Mouse (Mus musculus) ES-E14 (cell line): Measurements from ENCODE around the gene Amh. TPM values are rescaled to one million over a fixed set of nuclear protein-coding genes. Genes with fewer than 3 reads are reported as not detected.

ENCODE experiments used
- DNase-seq: peaks from one replicate; pipeline ENCODE4 v3.0.0-alpha.2; 2013; ENCODE audit warnings: low read depth, low spot score
- H3K27ac ChIP-seq: 2 replicates; pipeline ENCODE4 v1.5.1; 2012; ENCODE audit warnings: low read depth, mild to moderate bottlenecking, low read length, moderate library complexity, mixed read lengths; ENCODE audit not compliant: poor library complexity, insufficient read depth, severe bottlenecking
- H3K36me3 ChIP-seq: 2 replicates; pipeline ENCODE4 v1.6.1; 2012; ENCODE audit warnings: mild to moderate bottlenecking, low read length, moderate library complexity, mixed read lengths; ENCODE audit not compliant: control insufficient read depth, poor library complexity, insufficient read depth, severe bottlenecking
- H3K4me1 ChIP-seq, 2 experiments: fragments of 150-350 bp in 1 of 2; sonication (generic) in 1 of 2; 2 replicates each; pipeline ENCODE4 v1.6.1; 2012; ENCODE audit warnings: low read length in 2 of 2, mild to moderate bottlenecking in 1 of 2, mixed read lengths in 1 of 2; ENCODE audit not compliant: control insufficient read depth in 2 of 2, insufficient read depth in 2 of 2, poor library complexity in 1 of 2
- H3K4me3 ChIP-seq, 2 experiments: fragments of 150-350 bp in 1 of 2; sonication (generic) in 1 of 2; 2 replicates each; pipeline ENCODE4 v1.5.1; 2012; ENCODE audit warnings: low read length in 2 of 2, low read depth in 1 of 2, mild to moderate bottlenecking in 1 of 2, mixed read lengths in 1 of 2; ENCODE audit not compliant: insufficient read depth in 1 of 2, poor library complexity in 1 of 2, severe bottlenecking in 1 of 2
- H3K9ac ChIP-seq: 2 replicates; pipeline ENCODE4 v1.6.1; 2012; ENCODE audit warnings: low read depth, mild to moderate bottlenecking, low read length, mixed read lengths; ENCODE audit not compliant: poor library complexity, insufficient read depth, severe bottlenecking
- H3K9me3 ChIP-seq: fragments of 150-350 bp; sonication (generic); 2 replicates; pipeline ENCODE4 v1.6.1; 2012; ENCODE audit warnings: low read depth, mild to moderate bottlenecking, low read length; ENCODE audit not compliant: control insufficient read depth, insufficient read depth
- CHD2 ChIP-seq: IDR thresholded peaks from 2 replicates; pipeline ENCODE4 v1.6.1; 2014; ENCODE audit warnings: mild to moderate bottlenecking, low read depth, low read length, inconsistent platforms
- HCFC1 ChIP-seq: IDR thresholded peaks from 2 replicates; pipeline ENCODE4 v1.6.1; 2012; ENCODE audit warnings: low read length, inconsistent platforms, borderline replicate concordance; ENCODE audit not compliant: insufficient read depth
- MAFK ChIP-seq: IDR thresholded peaks from 2 replicates; pipeline ENCODE4 v1.6.1; 2014; ENCODE audit warnings: mild to moderate bottlenecking, low read depth, low read length, inconsistent platforms; ENCODE audit not compliant: insufficient read depth
- ZC3H11A ChIP-seq: IDR thresholded peaks from 2 replicates; pipeline ENCODE4 v1.6.1; 2012; ENCODE audit warnings: low read depth, mild to moderate bottlenecking, inconsistent platforms, low read length, borderline replicate concordance
- ZNF384 ChIP-seq: IDR thresholded peaks from 2 replicates; pipeline ENCODE4 v1.6.1; 2012; ENCODE audit warnings: low read depth, low read length, inconsistent platforms
- in situ Hi-C, 2 experiments: fragments of 600-800 bp; cut with MboI; formaldehyde crosslinking; loops; one replicate each; pipeline ENCODE4 v1.15.1; 2025; ENCODE audit warnings: low sequenced_read_pairs in 2 of 2, inconsistent platforms in 1 of 2; ENCODE audit not compliant: unreplicated experiment in 2 of 2
- total RNA-seq: library from RNA; depleted of rRNA; stranded (reverse); fragments of 300-350 nt; gene quantifications from 2 replicates; pipeline ENCODE4 v1.2.3, GENCODE M21; 2012; rRNA removed

Gene Amh
- 1.0 and 1.9 TPM in 2 replicates for total RNA-seq

- no peak for DNase-seq
- no peaks in the 10 kb centered on the region for H3K9me3 ChIP-seq
- no peak within 1 kb of the TSS for H3K9ac ChIP-seq
- peaks cover 50% of the 10 kb centered on the region for H3K36me3 ChIP-seq
- TF ChIP-seq HCFC1: no peak
- no peak for TF ChIP-seq ZC3H11A
- no peak for TF ChIP-seq ZNF384
- TF ChIP-seq MAFK: no peak
- no peak for TF ChIP-seq CHD2
- in situ Hi-C loops: no loop called here
- peaks cover 10 to 23% of the 10 kb centered on the region in 2 experiments; a peak in 3 of 4 replicates for H3K4me1 ChIP-seq
- no peak within 1 kb of the TSS for H3K4me3 ChIP-seq
- no peak within 1 kb of the TSS for H3K27ac ChIP-seq
Observed at GRCm38 (mm10) chr10:80804916-80805315, at the start of gene Amh. TSS of gene Amh (plus strand) at chr10:80805243.

- TF ChIP-seq ZC3H11A: no peak
- no peak for TF ChIP-seq CHD2
- no peak for TF ChIP-seq ZNF384
- no peak for TF ChIP-seq HCFC1
- TF ChIP-seq MAFK: no peak
- Histone ChIP-seq H3K9ac (peak overlapping the region; percentile 99), H3K4me1 (peaks cover 0 to 16% of the 10 kb centered on the region in 2 experiments; a peak in 2 of 4 replicates), H3K27ac (peak overlapping the region; percentile 90), H3K4me3 (peak overlapping the region; percentile 93 to 100), H3K9me3 (no peaks in the 10 kb centered on the region), H3K36me3 (no peaks in the 10 kb centered on the region)
- in situ Hi-C loops: no loop called here
- no peak for DNase-seq
Observed at GRCm38 (mm10) chr10:80755291-80756015, 49.6 kb upstream of the Amh start.

GRCm38 (mm10) chr10:80756099-80756498 is 48.9 kb upstream of the Amh start:
- peaks cover 0 to 20% of the 10 kb centered on the region in 2 experiments; a peak in 2 of 4 replicates for H3K4me1 ChIP-seq
- H3K4me3 ChIP-seq: peak overlapping the region; percentile 93 to 100
- no peaks in the 10 kb centered on the region for H3K36me3 ChIP-seq
- in situ Hi-C loops: no loop called here
- no peak overlapping the region for H3K27ac ChIP-seq
- TF ChIP-seq ZC3H11A: no peak
- TF ChIP-seq CHD2: no peak
- no peak for TF ChIP-seq MAFK
- TF ChIP-seq HCFC1: no peak
- TF ChIP-seq ZNF384: no peak
- DNase-seq: no peak
- H3K9me3 ChIP-seq: no peaks in the 10 kb centered on the region
- peak overlapping the region; percentile 99 for H3K9ac ChIP-seq

- no peaks in the 10 kb centered on the region for H3K36me3 ChIP-seq
- peaks cover 0 to 18% of the 10 kb centered on the region in 2 experiments; a peak in 3 of 4 replicates for H3K4me1 ChIP-seq
- in situ Hi-C loops: no loop called here
- H3K9me3 ChIP-seq: no peaks in the 10 kb centered on the region
- no peak overlapping the region for H3K27ac ChIP-seq
- TF ChIP-seq ZC3H11A (no peak), MAFK (no peak), CHD2 (no peak), HCFC1 (no peak), ZNF384 (no peak)
- DNase-seq: no peak
- H3K9ac ChIP-seq: peak overlapping the region; percentile 99; the same call in 1 of the 2 replicates
- H3K4me3 ChIP-seq: peak overlapping the region in 1 of 2 experiments; percentile 93; a peak in 1 of 4 replicates
Observed at GRCm38 (mm10) chr10:80756509-80756908, 48.5 kb upstream of the Amh start.

- DNase-seq: no peak
- in situ Hi-C loops: no loop called here
- no peaks in the 10 kb centered on the region for H3K36me3 ChIP-seq
- no peak overlapping the region for H3K4me3 ChIP-seq
- no peaks in the 10 kb centered on the region for H3K9me3 ChIP-seq
- peak overlapping the region; percentile 18; the same call in 1 of the 2 replicates for H3K9ac ChIP-seq
- no peak overlapping the region for H3K27ac ChIP-seq
- H3K4me1 ChIP-seq: peaks cover 0 to 21% of the 10 kb centered on the region in 2 experiments; a peak in 3 of 4 replicates
- no peak for TF ChIP-seq MAFK
- TF ChIP-seq ZNF384: no peak
- TF ChIP-seq CHD2: no peak
- no peak for TF ChIP-seq ZC3H11A
- TF ChIP-seq HCFC1: no peak
Observed at GRCm38 (mm10) chr10:80756967-80757366, 48.1 kb upstream of the Amh start.
